Mouse (Mus musculus) spleen, postnatal 36 days (tissue): ENCODE data around the gene Shc2.

ENCODE experiments used
- DNase-seq, 2 experiments: peaks; one replicate each; pipeline ENCODE4 v3.0.0; 2022; ENCODE audit warnings: low spot score in 2 of 2, mixed read lengths in 1 of 2

The Shc2 gene

DNA sequence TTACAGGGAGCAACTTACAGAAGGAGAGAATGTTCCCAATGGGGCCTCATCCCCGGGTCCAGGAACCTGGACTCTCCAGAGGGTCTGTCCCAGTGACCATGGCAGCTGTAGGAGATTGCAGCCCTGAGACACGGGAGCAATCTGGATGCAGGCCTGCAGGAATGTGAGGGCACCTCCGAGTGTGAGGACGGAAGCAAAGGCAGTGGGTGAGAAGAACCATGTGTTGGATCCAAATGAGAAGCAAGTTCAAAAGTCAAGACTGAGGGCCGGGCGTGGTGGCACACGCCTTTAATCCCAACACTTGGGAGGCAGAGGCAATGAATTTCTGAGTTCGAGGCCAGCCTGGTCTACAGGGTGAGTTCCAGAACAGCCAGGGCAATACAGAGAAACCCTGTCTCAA lies 56.2 kb downstream of the Shc2 start:
- no peak for DNase-seq

DNA sequence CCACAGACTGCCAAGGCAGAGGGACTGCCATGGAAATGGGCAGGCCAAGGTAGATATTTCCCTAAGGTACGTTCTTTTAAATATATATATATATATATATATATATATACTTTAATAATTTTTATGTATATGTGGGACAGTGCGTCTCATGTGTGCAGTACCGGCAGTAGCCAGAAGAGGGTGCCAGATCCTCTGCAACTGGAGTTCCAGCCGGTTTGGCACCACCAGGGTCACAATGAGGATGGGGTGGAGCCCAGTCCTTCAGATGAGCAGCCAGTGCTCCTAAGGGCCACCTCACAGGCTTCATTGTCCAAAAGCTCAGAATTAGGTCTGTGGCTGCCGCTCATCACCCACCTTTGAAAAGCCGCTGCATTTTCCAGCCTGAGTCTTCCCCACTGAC lies 56.9 kb downstream of the Shc2 start:
- DNase-seq: peak in 1 of 2 experiments; percentile 5

- no peak for DNase-seq
Measured at GRCm38 (mm10) chr10:79580356-79580755, 57.4 kb downstream of the Shc2 start.

DNA sequence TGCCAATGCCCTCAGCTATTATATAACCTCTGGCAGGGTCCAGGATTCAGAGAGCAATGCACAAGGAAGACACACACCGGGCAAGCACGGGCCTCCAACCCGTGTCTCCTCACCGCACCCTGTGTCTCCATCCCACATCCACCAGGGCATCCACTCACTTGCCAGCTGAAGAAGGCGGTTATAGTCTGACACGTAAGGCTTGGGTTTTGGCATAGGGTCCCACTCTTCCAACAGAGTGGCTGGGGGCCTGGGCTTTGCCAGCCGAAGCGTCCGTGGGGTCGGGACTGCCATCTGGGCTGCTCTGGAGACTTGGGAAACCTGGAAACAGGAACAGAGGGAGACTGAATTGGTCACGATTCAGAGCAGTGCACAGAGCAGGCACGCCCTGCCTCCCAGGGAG lies 57.9 kb downstream of the Shc2 start:
- no peak for DNase-seq

DNA sequence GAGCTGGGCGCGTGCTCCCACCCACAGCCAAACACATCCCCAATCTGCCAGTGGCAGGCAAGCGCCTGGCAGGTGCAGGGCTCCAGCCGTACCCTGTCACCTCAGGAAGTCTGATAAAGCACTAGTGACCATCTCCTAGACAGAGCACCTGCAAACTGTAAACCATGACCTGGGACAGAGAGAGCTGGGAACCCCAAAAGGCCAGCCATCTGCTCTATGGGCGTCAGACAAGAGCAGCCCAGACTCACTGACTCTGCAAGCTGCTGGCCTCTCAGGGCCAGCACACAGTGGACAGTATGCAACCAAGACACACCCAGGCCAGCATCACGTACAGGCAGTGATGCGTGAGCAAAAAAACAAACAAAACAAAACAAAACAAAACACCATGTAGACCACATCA lies 58.8 kb downstream of the Shc2 start:
- DNase-seq: no peak

DNA sequence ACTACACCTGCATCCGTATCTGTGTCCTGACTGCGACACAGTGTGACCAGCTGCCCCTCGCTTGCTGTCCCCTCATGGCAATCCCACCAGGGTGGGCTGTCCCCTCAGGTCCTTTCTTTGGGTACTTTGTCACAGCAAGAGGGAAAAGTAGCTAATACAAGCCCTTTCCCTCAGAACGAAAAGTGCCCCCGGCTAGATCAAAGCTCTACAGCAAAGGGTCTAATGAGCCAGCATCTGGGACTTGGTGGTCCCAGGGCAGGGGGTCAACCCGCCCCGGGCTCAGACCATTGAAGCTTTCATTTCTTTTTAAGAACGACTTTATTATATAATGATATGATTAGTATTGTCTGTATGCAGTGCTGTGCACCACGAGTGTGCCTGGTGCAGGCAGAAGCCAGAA lies 59.4 kb downstream of the Shc2 start:
- DNase-seq: no peak

- no peak for DNase-seq
Measured at GRCm38 (mm10) chr10:79577376-79577775, 60.3 kb downstream of the Shc2 start.

GRCm38 (mm10) chr10:79575754-79576153 lies 62.0 kb downstream of the Shc2 start:
- no peak for DNase-seq

DNA sequence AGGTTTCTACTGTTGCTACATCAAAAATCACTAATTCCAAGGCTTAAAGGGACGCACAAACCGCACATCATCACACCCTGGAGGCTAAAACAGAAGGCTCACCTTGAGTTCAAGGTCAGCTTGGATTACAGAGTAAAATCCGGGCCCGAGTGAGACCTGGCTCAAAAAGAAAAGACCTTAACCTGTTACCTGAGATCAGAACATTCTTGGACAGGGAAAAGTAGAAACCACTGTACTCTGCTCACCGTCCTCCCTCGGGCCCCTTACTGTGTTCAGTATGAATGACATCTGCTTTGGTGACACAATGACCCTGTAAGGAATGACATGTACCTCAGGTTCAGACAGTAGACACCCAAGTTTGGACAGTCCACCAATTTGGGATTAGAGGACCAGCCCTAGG lies 62.9 kb downstream of the Shc2 start:
- DNase-seq: no peak

DNA sequence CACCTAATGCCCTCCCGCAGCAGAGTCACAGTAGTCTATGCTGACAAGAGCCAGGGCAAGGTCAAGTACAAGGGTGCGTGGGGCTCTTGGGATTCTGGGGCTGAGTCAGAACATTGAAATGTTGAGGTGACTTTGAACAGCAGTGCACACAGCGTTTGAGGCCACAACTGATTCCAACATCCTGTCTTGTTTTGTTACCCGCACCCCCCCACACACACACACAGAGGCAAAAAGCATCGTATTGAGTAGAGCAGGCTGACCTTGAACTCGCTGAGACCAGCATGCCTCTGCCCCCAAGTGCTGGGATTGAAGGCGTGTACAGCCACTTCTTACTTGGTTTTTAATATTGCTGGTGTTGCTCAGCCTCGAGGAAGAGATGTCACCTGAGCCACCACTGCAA lies 63.4 kb downstream of the Shc2 start:
- DNase-seq: no peak

GRCm38 (mm10) chr10:79573611-79574010 lies 64.1 kb downstream of the Shc2 start:
- no peak for DNase-seq

DNA sequence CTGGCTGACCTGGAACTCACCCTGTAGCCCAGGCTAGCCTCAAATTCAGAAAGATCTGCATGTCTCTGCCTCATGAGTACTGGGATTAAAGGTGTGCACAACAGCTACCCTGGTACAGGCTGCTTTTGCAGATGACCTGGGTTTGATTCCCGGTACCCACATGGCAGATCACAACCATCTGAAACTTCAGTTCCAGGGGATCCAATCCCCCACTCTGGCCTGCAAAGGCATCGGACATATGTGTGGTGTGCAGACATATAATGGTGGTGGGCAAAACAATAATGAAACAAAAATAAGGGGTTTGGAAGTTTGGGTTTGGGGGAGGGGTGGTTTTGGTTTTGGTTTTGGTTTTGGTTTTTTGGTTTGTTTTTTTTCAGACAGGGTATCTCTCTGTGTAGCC lies 66.4 kb downstream of the Shc2 start:
- DNase-seq: no peak

- no peak for DNase-seq
Measured at GRCm38 (mm10) chr10:79569921-79570320, 67.8 kb downstream of the Shc2 start.
